Mouse (Mus musculus) 3134 (cell line): Measurements from ENCODE around the gene Gpatch2.

Experiments
- DNase-seq: peaks from one replicate; pipeline ENCODE4 v3.0.0-alpha.2; 2011; ENCODE audit warnings: low spot score; ENCODE audit not compliant: insufficient read length; ENCODE audit errors: extremely low read depth

Gene Gpatch2

GRCm38 (mm10) chr1:187299236-187299635 lies 83.9 kb downstream of the Gpatch2 start:
- DNase-seq, result no peak

GRCm38 (mm10) chr1:187300626-187301025 lies 85.3 kb downstream of the Gpatch2 start:
- DNase-seq, result no peak

GRCm38 (mm10) chr1:187303221-187303620 lies 87.9 kb downstream of the Gpatch2 start:
- no peak for DNase-seq

GRCm38 (mm10) chr1:187307335-187307734 lies 92.0 kb downstream of the Gpatch2 start:
- no peak for DNase-seq

GRCm38 (mm10) chr1:187308523-187308922 lies 93.2 kb downstream of the Gpatch2 start:
- DNase-seq, result no peak

GRCm38 (mm10) chr1:187311122-187311521 lies 95.8 kb downstream of the Gpatch2 start:
- DNase-seq, result no peak

GRCm38 (mm10) chr1:187313323-187313722 lies 98.0 kb downstream of the Gpatch2 start:
- no peak for DNase-seq

- no peak for DNase-seq
Measured at GRCm38 (mm10) chr1:187313763-187314162, 98.5 kb downstream of the Gpatch2 start.

- DNase-seq, result no peak
Measured at GRCm38 (mm10) chr1:187314516-187314915, 99.2 kb downstream of the Gpatch2 start.

- no peak for DNase-seq
Measured at GRCm38 (mm10) chr1:187315821-187316220, 100.5 kb downstream of the Gpatch2 start.

GRCm38 (mm10) chr1:187316555-187316954 lies 101.2 kb downstream of the Gpatch2 start:
- DNase-seq, result no peak

- no peak for DNase-seq
Measured at GRCm38 (mm10) chr1:187321814-187322213, 106.5 kb downstream of the Gpatch2 start.

GRCm38 (mm10) chr1:187322505-187323208 lies 107.3 kb downstream of the Gpatch2 start:
- DNase-seq, result no peak

GRCm38 (mm10) chr1:187323209-187323589 lies 107.9 kb downstream of the Gpatch2 start:
- no peak for DNase-seq

- DNase-seq, result no peak
Measured at GRCm38 (mm10) chr1:187342551-187342950, 127.2 kb downstream of the Gpatch2 start.

- DNase-seq, result no peak
Measured at GRCm38 (mm10) chr1:187345156-187345555, 129.8 kb downstream of the Gpatch2 start.

- DNase-seq, result no peak
Measured at GRCm38 (mm10) chr1:187346923-187347322, 131.6 kb downstream of the Gpatch2 start.

- DNase-seq, result no peak
Measured at GRCm38 (mm10) chr1:187347606-187348005, 132.3 kb downstream of the Gpatch2 start.

- DNase-seq, result no peak
Measured at GRCm38 (mm10) chr1:187348053-187348820, 132.9 kb downstream of the Gpatch2 start.

GRCm38 (mm10) chr1:187348859-187349258 lies 133.6 kb downstream of the Gpatch2 start:
- no peak for DNase-seq

GRCm38 (mm10) chr1:187356169-187356568 lies 140.9 kb downstream of the Gpatch2 start:
- DNase-seq, result no peak

- no peak for DNase-seq
Measured at GRCm38 (mm10) chr1:187356904-187357303, 141.6 kb downstream of the Gpatch2 start.
